Mouse (Mus musculus): Measurements from ENCODE around the gene Myh8. TPM values are rescaled to one million over a fixed set of nuclear protein-coding genes. Genes with fewer than 3 reads are reported as not detected.

Myh8 gene
- 1 to 10 TPM; 2.6 TPM for total RNA-seq (2021)
- long read RNA-seq, experiment 1 = 0 reads
- long read RNA-seq, experiment 2, partial matches to known transcripts = 1 of 2 reads
- long read RNA-seq, experiment 2, other reads (novel, unspliced or antisense) = 1 of 2 reads

DNA sequence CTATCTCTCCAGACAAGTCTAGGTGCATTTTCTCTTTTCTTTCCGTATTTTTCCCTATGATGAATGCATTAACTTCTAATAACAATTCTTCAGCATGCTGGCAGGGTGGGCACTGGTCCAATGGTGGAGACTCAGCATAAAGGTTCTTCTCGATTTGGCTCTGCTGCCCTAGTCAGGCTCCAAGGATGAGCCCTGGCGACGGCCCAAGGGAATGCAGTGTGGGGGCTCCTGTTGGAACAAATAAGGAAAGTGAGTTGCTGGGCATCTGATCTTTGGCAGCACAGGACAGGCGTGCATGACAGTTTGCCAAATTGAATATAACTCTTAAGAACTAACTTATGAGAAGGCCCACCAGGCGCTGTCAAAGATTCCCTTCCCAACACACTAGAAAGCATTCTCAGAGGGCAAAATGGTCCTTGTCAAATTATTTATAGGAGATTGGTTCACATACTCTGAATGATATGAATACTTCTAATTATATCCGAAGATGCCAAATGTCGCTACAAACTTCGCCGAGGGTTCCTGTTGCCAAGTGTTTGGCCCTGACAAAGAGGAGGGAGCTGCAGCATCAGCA is at the start of gene Myh8:
TSS of gene Myh8 (plus strand) at position 524 of the 574 bp plus-strand sequence.
- DNase-seq (ENCODE audit: low spot score in 2 of 2) = no peak

DNA sequence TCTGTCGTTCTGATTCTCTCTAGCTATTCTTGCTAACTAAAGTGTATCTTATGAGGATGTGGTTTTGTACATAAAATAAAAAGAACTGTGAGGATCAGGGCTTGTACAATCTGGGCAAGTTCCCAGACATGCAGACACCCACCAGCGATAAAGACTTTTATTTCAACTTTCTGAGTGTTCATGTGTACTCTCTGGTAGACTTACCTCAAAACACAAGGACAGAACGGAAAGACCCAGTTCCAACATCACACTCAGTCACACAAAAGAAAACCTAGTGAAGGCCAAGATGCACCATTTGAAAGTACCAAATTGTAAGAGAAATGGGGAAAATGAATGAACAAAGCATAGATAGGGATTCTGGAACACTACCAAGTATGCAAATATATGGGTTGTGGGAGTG is 48.2 kb upstream of the Myh8 start:
- no peak for DNase-seq (ENCODE audit: low spot score in 2 of 2)

DNA sequence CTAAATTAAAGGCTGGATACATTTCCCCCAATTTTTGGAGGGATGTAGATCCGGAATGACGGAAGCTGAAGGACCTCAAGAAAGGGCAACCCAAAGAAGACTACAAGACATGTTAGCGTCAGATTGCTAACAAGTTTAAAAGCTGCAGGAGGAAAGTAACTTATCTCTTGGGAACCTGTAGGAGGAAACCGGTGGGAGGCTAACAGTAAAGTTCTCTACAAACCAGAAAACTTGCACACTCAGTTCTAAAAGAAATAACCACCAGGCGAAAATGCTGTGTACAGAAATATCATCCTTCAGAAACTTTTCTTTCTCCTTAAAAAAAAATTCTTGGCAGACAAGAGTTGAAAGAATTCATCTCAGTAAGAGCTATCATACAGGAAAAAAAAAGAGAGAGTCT is 47.8 kb upstream of the Myh8 start:
- DNase-seq (ENCODE audit: low spot score in 2 of 2) = no peak

DNA sequence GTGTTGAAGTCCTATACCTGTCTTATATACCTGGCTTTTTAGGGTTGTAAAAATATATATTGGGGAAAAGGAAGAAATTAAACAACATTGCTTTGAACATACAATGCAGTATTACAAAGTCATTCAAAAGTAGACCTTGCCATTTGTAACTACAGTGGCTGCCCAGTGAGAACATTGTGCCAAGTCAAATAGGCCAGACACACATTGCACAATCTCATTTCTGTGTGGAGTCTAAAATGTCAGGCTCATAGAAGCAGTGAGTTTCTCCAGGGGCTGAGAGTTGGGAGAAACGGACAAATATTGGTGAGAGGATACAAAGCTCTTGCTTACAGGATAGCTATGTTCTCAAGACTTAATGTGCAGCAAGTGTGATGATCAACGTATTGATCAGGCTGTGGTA is 47.0 kb upstream of the Myh8 start:
- DNase-seq (ENCODE audit: low spot score in 2 of 2) = no peak

DNA sequence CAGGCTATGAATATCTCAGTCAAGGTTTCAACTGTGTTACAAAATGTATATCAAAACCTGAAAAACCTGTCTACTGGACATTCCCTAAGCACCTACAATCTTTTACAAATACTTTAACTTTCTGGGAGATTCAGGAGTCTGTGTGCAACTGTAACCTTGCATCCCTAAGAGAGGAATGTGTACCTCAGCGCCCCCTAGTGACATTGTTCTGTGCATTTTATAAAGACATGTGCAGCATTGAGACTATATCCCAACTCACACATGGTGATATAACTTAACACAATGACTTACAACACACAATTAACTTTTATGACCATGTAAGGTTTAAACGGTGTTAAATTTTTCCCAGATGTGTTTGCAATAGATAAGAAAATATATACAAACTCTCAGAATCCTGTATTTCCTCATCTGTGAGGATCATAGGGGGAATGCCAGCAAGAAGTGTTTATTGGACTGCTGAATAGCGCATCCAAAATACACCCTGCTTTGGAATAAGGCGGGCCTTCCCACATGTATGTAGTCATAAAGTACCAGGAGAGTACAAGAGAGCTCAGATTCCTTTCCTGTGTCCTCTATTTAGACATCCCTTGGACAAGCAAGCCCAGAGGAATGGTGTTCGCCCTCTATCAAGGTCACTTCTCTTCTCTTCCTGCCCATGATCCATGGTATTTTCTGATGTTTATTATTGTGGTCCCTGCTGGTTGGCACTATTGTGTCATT is 41.1 kb upstream of the Myh8 start:
- DNase-seq (ENCODE audit: low spot score in 2 of 2) = peak; percentile 20 to 68

DNA sequence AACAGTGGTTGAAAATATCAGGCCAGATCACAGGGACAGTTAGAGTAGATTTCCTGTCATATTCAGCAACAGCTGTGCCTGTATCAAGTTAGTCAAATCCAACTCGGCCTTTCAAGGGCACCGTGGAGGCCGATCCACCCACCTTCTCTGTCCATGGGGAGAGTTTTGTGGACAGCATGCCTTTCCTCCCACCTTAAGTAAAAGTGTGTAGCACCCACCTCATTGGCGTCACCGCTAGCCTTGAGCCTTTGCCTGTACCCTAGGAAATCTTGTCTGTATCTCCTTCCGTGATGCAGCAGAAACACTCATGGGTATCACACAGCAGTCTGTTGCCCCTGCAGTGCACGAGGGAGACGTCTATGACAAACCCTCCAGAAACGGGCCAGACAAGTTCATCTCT is 40.1 kb upstream of the Myh8 start:
- DNase-seq (ENCODE audit: low spot score in 2 of 2) = no peak

DNA sequence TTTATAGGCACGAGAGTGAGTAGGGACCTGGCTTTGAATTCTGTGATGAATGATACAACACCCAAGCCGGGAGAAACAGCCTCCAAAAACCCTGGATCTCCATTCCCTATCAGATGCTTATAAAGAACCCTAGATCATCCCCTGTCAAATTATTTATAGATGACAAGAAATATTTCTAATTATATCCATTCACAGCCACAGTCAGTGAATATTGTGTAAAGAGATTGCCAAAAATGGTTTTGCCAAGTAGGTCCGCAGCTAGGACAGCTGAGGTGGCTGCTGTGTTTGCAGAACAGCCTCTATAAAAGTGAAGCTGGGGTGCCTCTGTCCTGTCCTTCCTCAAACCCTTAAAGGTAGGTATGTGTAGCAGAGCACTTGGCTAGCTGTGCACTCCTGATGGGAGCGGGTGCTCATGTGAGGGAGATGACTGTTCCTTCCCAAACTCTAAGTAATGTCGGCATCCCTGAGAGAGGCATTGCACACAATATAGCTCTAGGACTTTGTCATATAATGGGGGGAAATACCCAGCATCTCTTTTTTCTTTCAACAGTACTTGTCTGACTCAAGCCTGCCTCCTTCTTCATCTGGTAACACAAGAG is 39.3 kb upstream of the Myh8 start, which contains the start of gene Myh4:
TSS of gene Myh4 (plus strand) at position 549 of the 599 bp plus-strand sequence.
- peak in 1 of 2 experiments; percentile 7 for DNase-seq (ENCODE audit: low spot score in 2 of 2)

DNA sequence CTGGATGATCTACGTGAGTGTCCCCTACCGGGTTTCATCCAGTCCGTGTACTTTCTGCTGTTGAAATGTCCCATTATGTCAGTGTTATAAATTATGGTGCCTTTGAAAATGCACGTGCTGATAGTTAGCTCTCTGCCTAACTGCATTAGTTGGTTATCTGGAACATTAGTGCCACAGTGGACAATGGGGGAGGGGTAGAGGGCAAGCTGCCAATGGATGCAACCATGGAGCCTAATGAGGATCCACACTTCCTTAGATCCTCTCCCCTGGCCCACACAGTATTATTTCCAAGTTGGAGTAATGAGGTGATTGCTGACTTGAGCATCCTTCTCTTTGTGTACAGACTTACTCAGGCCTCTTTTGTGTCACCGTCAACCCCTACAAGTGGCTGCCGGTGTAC is 35.9 kb upstream of the Myh8 start:
- no peak for DNase-seq (ENCODE audit: low spot score in 2 of 2)

DNA sequence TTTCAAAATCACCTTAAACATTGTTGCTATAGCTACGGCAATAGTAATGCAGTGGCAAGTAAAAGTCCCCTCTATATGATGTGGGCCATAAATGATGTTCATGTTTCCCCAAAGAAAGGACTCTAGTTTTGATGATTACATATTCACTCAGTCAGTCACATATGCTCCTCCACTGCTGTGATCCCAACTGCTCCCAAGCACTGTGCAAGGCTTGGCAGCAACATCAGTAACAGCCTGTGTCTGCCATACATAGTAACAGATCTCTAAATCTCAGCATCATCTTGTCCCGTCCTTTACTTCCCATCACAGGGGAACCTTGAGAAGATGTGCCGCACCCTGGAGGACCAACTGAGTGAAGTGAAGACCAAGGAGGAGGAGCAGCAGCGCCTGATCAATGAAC is 23.2 kb upstream of the Myh8 start:
- DNase-seq (ENCODE audit: low spot score in 2 of 2) = peak; percentile 23 to 63

DNA sequence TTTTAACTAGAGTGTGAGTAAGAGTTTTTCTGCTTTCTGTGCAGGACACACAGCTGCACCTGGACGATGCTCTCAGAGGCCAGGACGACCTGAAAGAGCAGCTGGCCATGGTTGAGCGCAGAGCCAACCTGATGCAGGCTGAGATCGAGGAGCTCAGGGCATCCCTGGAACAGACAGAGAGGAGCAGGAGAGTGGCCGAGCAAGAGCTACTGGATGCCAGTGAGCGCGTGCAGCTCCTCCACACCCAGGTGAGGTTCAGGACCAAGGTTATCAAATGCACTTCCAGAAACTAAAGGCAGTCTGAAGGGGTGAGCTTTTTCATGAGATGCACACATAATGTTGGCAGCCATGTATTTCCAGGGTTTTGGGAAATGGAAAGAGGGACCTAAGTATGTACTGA is 19.9 kb upstream of the Myh8 start:
- no peak for DNase-seq (ENCODE audit: low spot score in 2 of 2)

DNA sequence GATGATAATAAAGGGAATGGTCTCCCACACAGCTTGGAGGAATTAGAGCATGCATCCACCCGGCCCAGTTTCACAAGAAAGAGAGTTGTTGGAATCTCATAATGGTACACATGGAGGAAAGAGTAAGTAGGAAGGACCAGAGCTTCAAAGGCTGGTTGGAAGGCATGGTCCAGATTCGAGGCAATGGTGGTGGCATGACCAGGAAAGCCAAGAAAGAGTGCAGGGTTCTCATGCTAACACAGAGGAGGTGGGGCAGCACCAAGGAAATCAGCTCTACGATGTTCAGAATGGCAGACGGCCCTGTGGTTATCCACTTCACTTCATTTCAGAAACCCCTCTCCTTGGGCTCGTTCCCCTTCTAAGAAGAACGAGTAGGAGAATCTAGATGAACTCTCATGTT is 16.0 kb upstream of the Myh8 start:
- DNase-seq (ENCODE audit: low spot score in 2 of 2) = no peak

DNA sequence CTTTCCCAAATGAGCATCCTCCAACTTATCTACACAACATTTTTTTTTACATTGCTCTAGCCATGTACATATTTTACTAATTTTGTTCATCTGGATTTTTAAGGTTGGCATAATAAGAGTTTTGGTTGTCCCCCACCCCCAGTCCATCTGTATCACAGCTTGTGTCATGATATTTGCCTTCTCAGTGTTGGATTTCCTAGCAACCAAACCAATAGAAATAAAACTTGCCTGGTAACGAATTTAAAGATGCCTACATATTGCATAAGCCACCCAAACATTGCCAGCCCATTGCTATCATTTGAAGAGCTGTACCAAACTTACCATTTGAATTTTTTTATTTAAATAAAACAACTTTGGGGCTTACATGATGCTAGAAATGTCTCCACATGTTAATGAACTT is 16.5 kb downstream of the Myh8 start:
- DNase-seq (ENCODE audit: low spot score in 2 of 2) = peak in 1 of 2 experiments; percentile 44

DNA sequence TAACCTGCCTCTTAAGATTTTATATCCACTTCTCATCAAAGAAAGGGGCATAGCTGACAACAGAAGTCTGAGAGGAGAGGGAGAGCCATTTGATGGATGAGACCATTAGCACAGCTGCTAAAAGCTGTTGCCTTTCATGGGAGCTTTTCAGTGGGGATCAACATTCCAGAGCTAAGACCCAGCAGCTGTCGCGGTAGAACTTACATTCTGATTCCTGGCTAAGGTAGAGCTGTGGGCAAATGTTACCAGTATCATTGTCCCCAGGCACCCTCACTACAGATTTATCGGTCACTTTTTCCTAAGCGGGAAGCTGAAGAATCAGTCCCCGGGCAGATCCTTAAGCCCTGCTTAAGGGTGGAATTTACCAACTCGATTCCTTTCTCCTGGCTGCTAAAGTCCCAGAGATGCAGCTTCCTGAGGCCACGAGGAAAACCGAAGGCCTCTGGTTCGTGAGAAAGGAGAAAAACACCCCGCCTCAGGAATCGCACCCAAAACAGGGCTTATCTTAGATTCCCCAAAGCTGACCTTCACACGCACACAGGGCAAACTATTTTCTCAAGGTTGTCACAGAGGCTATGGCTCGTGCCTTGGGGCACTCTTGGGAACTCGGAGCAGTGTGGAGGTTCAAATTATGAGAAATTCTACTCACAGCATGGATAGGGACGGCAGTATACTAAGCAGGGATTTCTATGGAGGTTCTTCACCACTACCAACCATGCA is 37.0 kb downstream of the Myh8 start:
- DNase-seq (ENCODE audit: low spot score in 2 of 2) = no peak

DNA sequence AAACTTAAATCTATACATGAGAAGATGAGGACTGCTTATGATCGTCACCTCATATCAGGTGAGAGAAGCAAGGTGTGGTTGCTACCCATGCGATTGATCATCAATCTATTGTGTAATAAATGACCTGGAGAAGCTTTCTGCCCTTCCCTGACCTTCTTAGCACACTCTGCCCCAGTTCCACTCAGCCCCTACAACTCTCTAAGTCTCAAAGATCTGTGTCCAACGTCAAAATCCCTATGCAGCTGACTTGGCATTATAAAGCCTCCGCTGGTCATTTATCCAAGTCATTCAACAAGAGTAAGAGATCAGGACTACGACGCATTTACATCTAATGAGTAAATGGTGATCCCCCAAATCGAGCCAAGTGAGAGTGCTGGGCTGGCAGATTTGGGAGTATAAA is 44.4 kb downstream of the Myh8 start, which contains the start of gene Myh13:
TSS of gene Myh13 (plus strand) at position 301 of the 400 bp plus-strand sequence.
- no peak for DNase-seq (ENCODE audit: low spot score in 2 of 2)

DNA sequence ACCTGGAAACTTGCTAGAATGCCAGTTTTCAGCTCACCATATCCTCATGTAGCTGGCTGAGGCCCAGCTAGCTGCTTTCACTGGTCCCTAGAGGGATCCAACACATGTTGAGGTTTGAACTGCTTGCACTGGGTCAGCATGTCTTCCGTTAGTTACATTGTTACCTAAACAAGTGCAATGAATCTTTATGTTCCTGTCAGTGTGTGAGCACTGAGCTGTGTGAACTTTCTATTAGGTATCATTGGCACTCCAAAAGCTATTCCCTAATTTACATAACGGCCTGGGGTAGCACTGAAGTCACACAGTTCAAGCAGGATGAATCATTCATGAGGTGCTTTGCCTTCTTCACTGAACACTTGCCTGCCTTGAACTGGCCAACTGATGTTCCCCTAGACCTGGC is 49.6 kb downstream of the Myh8 start:
- DNase-seq (ENCODE audit: low spot score in 2 of 2) = no peak

DNA sequence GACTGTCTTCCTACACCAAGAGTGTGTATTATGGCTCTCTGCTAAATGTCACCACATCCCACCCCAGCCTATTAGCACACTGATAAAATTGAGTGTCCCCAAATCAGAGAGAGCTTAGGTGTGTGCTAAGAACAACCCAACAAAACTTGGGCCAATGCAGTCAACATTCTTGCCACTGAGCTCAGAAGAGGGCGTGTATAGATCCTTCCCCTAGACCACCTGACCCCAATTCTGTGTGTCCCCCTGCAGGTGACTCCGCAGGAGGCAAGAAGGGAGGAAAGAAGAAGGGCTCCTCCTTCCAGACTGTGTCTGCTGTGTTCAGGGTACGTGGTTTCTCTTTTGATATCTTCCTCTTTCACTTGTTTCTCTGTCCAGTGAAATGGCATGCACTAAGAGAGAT is 67.6 kb downstream of the Myh8 start:
- DNase-seq (ENCODE audit: low spot score in 2 of 2) = no peak

DNA sequence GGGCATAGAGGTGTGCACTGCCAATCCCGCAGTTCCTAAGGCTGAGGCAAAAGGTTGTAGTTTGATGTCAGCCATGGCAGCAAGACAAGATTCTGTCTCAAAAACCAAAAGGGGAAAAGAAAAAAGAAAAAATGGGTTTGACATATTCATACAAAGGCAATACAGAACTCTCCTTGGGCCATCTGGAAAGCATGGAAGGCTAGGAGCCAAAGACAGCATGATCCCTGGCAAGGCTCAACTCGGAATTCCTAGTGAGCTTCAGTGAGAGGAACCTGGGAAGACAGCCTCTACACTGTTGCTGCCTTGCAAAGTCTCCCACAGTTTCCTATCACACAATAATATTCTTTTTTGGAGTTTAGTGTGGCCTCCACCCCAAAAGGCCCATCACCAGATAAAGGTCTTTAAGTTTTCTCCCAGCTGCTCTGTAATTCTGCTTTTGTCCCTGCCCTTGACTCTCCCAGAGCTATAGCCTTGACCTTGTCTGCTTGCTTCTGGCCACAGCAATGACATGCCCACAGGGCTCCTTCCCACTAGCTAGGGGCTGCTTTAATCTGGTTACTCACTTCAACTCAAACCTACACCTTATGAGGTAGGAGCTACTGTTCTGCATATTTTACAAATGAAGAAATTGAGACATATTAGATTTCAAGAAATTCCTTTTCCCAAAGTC is 68.4 kb downstream of the Myh8 start:
- no peak for DNase-seq (ENCODE audit: low spot score in 2 of 2)

DNA sequence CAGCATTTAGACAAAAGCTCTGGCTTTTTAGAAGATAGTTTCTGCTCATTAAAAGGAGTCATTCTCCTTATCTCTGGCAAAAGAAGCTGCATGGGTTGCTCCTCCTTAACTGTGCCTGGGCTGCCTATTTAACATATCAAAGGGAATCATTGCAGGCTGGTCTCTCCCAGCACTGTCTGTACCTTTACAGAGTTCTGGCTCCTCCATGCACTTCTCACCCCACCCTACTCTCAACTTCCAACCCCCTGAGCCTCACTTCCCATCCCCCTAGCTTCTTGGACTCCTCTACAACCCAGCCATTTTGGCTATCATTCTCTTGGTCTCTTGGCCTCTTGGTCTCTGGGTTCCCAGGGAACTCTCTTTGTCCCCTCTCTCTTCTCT is 68.9 kb downstream of the Myh8 start:
- no peak for DNase-seq (ENCODE audit: low spot score in 2 of 2)

DNA sequence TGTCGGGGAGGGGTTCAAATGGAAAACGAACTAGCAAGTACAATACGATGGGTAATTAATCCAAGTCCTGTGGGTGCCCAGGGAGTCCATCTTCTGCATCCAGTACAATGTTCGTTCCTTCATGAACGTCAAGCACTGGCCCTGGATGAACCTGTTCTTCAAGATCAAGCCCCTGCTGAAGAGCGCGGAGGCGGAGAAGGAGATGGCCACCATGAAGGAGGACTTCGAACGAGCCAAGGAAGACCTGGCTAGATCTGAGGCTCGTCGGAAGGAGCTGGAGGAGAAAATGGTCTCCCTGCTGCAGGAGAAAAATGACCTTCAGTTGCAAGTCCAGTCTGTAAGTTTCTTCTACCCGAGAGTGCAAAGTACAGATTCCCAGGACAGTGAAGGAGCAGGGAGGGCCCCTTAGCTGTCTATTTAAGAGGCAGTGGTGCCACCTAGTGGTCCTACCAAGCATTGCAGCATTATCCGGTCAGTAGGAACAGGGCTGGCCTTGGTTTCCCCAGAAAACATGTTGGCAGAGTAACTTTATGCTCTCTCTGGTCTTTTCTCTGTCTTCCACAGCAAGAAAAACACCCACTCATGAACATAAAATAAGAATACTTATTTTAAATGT is 73.3 kb downstream of the Myh8 start:
- DNase-seq (ENCODE audit: low spot score in 2 of 2) = peak; percentile 72 to 85

DNA sequence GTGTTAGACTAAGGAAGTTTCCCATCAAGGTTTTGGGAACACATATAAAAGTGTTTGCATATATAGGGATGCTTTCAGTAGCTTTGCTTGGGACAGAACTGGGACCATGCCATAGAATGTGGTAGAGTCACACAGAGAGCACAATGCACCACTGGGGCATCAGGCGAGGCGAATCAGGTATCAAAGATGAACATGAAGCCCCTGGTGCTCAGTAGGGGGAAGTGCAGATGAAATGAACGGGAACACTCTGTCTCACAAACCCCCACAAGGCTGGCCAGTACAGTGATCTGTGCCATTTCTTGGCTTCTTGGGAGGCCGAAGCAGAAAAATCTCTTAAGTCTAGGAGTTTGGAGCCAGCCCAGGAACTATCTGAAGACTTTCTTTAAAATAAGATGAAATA is 76.1 kb downstream of the Myh8 start:
- DNase-seq (ENCODE audit: low spot score in 2 of 2) = no peak

DNA sequence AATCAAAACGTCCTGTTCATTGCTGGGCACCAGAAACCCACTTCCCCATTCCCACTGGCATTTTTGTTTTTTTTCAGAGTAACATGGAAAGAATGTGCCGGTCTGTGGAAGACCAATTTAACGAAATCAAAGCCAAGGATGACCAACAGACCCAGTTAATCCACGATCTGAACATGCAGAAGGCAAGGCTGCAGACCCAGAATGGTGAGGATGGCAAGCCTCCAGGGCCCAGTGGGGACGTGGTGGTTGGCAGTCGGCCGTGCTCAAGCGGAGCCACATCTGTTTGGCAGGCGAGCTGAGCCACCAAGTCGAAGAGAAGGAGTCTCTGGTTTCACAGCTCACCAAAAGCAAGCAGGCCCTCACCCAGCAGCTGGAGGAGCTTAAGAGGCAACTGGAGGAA is 81.1 kb downstream of the Myh8 start:
- no peak for DNase-seq (ENCODE audit: low spot score in 2 of 2)

Data from layer of hippocampus, postnatal 14 days (tissue).